Mouse (Mus musculus): ENCODE results near the gene Slc16a2. TPM values are rescaled to one million over a fixed set of nuclear protein-coding genes. Genes with fewer than 3 reads are reported as not detected.

Gene Slc16a2
- polyA plus RNA-seq, 1 experiment = 8.2 TPM

- H3ac ChIP-seq (ENCODE audit: control insufficient read depth, insufficient read length) = no peak overlapping the region
- no peaks in the 10 kb centered on the region for H3K36me3 ChIP-seq (ENCODE audit: control insufficient read depth, insufficient read depth)
- no peak overlapping the region for H3K4me3 ChIP-seq
- TF ChIP-seq MYOD1 (IDR thresholded peaks at IDR 0.05; ENCODE audit: control insufficient read depth in 1 of 3, insufficient read length in 2 of 3, low read depth in 2 of 3) (no peak), POLR2AphosphoS2 (IDR thresholded peaks at IDR 0.05; ENCODE audit: insufficient read length, low read depth) (no peak), E2F4 (IDR thresholded peaks at IDR 0.05; ENCODE audit: insufficient read depth) (no peak), MYOG (IDR thresholded peaks at IDR 0.05; ENCODE audit: control insufficient read depth in 1 of 3, insufficient read depth in 1 of 3, insufficient read length in 2 of 3, low read depth in 2 of 3) (no peak), REST (IDR thresholded peaks at IDR 0.05; ENCODE audit: insufficient read depth, insufficient read length) (no peak), TCF3 (IDR thresholded peaks at IDR 0.05; ENCODE audit: insufficient read length, low read depth) (no peak), CEBPB (IDR thresholded peaks at IDR 0.05; ENCODE audit: insufficient read depth, poor library complexity, severe bottlenecking) (no peak), SRF (IDR thresholded peaks at IDR 0.05; ENCODE audit: control insufficient read depth, insufficient read length, low read depth) (no peak), TCF12 (IDR thresholded peaks at IDR 0.05; ENCODE audit: insufficient read depth, poor library complexity, severe bottlenecking) (no peak), USF1 (IDR thresholded peaks at IDR 0.05; ENCODE audit: low read depth) (no peak), MAX (IDR thresholded peaks at IDR 0.05; ENCODE audit: low read depth) (no peak), POLR2A (IDR thresholded peaks at IDR 0.05; ENCODE audit: insufficient read length, low read depth) (no peak)
- H3K4me2 ChIP-seq (ENCODE audit: low read depth) = no peak overlapping the region
- H3K27me3 ChIP-seq (ENCODE audit: control insufficient read depth, insufficient read depth, insufficient read length) = no peaks in the 10 kb centered on the region
- no peaks in the 10 kb centered on the region for H3K79me2 ChIP-seq (ENCODE audit: control insufficient read depth, insufficient read depth)
Measured at GRCm38 (mm10) chrX:103791329-103791728, 30.5 kb downstream of the Slc16a2 start.

- H3K4me2 ChIP-seq (ENCODE audit: low read depth) = no peak overlapping the region
- no peaks in the 10 kb centered on the region for H3K79me2 ChIP-seq (ENCODE audit: control insufficient read depth, insufficient read depth)
- no peaks in the 10 kb centered on the region for H3K36me3 ChIP-seq (ENCODE audit: control insufficient read depth, insufficient read depth)
- H3ac ChIP-seq (ENCODE audit: control insufficient read depth, insufficient read length) = no peak overlapping the region
- no peak overlapping the region for H3K4me3 ChIP-seq
- no peaks in the 10 kb centered on the region for H3K27me3 ChIP-seq (ENCODE audit: control insufficient read depth, insufficient read depth, insufficient read length)
- TF ChIP-seq TCF12 (IDR thresholded peaks at IDR 0.05; ENCODE audit: insufficient read depth, poor library complexity, severe bottlenecking) (no peak), REST (IDR thresholded peaks at IDR 0.05; ENCODE audit: insufficient read depth, insufficient read length) (no peak), E2F4 (IDR thresholded peaks at IDR 0.05; ENCODE audit: insufficient read depth) (no peak), CEBPB (IDR thresholded peaks at IDR 0.05; ENCODE audit: insufficient read depth, poor library complexity, severe bottlenecking) (no peak), MYOD1 (IDR thresholded peaks at IDR 0.05; ENCODE audit: control insufficient read depth in 1 of 3, insufficient read length in 2 of 3, low read depth in 2 of 3) (no peak), POLR2A (IDR thresholded peaks at IDR 0.05; ENCODE audit: insufficient read length, low read depth) (no peak), TCF3 (IDR thresholded peaks at IDR 0.05; ENCODE audit: insufficient read length, low read depth) (no peak), SRF (IDR thresholded peaks at IDR 0.05; ENCODE audit: control insufficient read depth, insufficient read length, low read depth) (no peak), POLR2AphosphoS2 (IDR thresholded peaks at IDR 0.05; ENCODE audit: insufficient read length, low read depth) (no peak), USF1 (IDR thresholded peaks at IDR 0.05; ENCODE audit: low read depth) (no peak), MAX (IDR thresholded peaks at IDR 0.05; ENCODE audit: low read depth) (no peak), MYOG (IDR thresholded peaks at IDR 0.05; ENCODE audit: control insufficient read depth in 1 of 3, insufficient read depth in 1 of 3, insufficient read length in 2 of 3, low read depth in 2 of 3) (no peak)
Measured at GRCm38 (mm10) chrX:103785681-103786080, 36.1 kb downstream of the Slc16a2 start.

GRCm38 (mm10) chrX:103776412-103776811 is 45.4 kb downstream of the Slc16a2 start:
- Histone ChIP-seq H3K4me2 (ENCODE audit: low read depth) (no peak overlapping the region), H3K27me3 (ENCODE audit: control insufficient read depth, insufficient read depth, insufficient read length) (no peaks in the 10 kb centered on the region), H3ac (ENCODE audit: control insufficient read depth, insufficient read length) (no peak overlapping the region), H3K36me3 (ENCODE audit: control insufficient read depth, insufficient read depth) (no peaks in the 10 kb centered on the region), H3K4me3 (no peak overlapping the region), H3K79me2 (ENCODE audit: control insufficient read depth, insufficient read depth) (no peaks in the 10 kb centered on the region)
- TF ChIP-seq USF1 (IDR thresholded peaks at IDR 0.05; ENCODE audit: low read depth) (no peak), MAX (IDR thresholded peaks at IDR 0.05; ENCODE audit: low read depth) (no peak), MYOD1 (IDR thresholded peaks at IDR 0.05; ENCODE audit: control insufficient read depth in 1 of 3, insufficient read length in 2 of 3, low read depth in 2 of 3) (no peak), POLR2AphosphoS2 (IDR thresholded peaks at IDR 0.05; ENCODE audit: insufficient read length, low read depth) (no peak), REST (IDR thresholded peaks at IDR 0.05; ENCODE audit: insufficient read depth, insufficient read length) (no peak), TCF3 (IDR thresholded peaks at IDR 0.05; ENCODE audit: insufficient read length, low read depth) (no peak), POLR2A (IDR thresholded peaks at IDR 0.05; ENCODE audit: insufficient read length, low read depth) (no peak), CEBPB (IDR thresholded peaks at IDR 0.05; ENCODE audit: insufficient read depth, poor library complexity, severe bottlenecking) (no peak), SRF (IDR thresholded peaks at IDR 0.05; ENCODE audit: control insufficient read depth, insufficient read length, low read depth) (no peak)

- H3K4me2 ChIP-seq (ENCODE audit: low read depth) = no peak overlapping the region
- H3ac ChIP-seq (ENCODE audit: control insufficient read depth, insufficient read length) = no peak overlapping the region
- H3K36me3 ChIP-seq (ENCODE audit: control insufficient read depth, insufficient read depth) = no peaks in the 10 kb centered on the region
- TF ChIP-seq MAX (IDR thresholded peaks at IDR 0.05; ENCODE audit: low read depth) (no peak), POLR2AphosphoS2 (IDR thresholded peaks at IDR 0.05; ENCODE audit: insufficient read length, low read depth) (no peak)
- no peaks in the 10 kb centered on the region for H3K79me2 ChIP-seq (ENCODE audit: control insufficient read depth, insufficient read depth)
- H3K27me3 ChIP-seq (ENCODE audit: control insufficient read depth, insufficient read depth, insufficient read length) = no peaks in the 10 kb centered on the region
- no peak overlapping the region for H3K4me3 ChIP-seq
Measured at GRCm38 (mm10) chrX:103746197-103746596, 75.6 kb downstream of the Slc16a2 start.

- Histone ChIP-seq H3K4me3 (no peak overlapping the region), H3K79me2 (ENCODE audit: control insufficient read depth, insufficient read depth) (no peaks in the 10 kb centered on the region), H3K27me3 (ENCODE audit: control insufficient read depth, insufficient read depth, insufficient read length) (no peaks in the 10 kb centered on the region), H3K36me3 (ENCODE audit: control insufficient read depth, insufficient read depth) (no peaks in the 10 kb centered on the region), H3ac (ENCODE audit: control insufficient read depth, insufficient read length) (no peak overlapping the region), H3K4me2 (ENCODE audit: low read depth) (no peak overlapping the region)
- TF ChIP-seq TCF3 (IDR thresholded peaks at IDR 0.05; ENCODE audit: insufficient read length, low read depth) (no peak), SRF (IDR thresholded peaks at IDR 0.05; ENCODE audit: control insufficient read depth, insufficient read length, low read depth) (no peak), TCF12 (IDR thresholded peaks at IDR 0.05; ENCODE audit: insufficient read depth, poor library complexity, severe bottlenecking) (no peak), POLR2AphosphoS2 (IDR thresholded peaks at IDR 0.05; ENCODE audit: insufficient read length, low read depth) (no peak), MYOG (IDR thresholded peaks at IDR 0.05; ENCODE audit: control insufficient read depth in 1 of 3, insufficient read depth in 1 of 3, insufficient read length in 2 of 3, low read depth in 2 of 3) (no peak), MAX (IDR thresholded peaks at IDR 0.05; ENCODE audit: low read depth) (no peak), POLR2A (IDR thresholded peaks at IDR 0.05; ENCODE audit: insufficient read length, low read depth) (no peak), MYOD1 (IDR thresholded peaks at IDR 0.05; ENCODE audit: control insufficient read depth in 1 of 3, insufficient read length in 2 of 3, low read depth in 2 of 3) (no peak), CEBPB (IDR thresholded peaks at IDR 0.05; ENCODE audit: insufficient read depth, poor library complexity, severe bottlenecking) (no peak), E2F4 (IDR thresholded peaks at IDR 0.05; ENCODE audit: insufficient read depth) (no peak), REST (IDR thresholded peaks at IDR 0.05; ENCODE audit: insufficient read depth, insufficient read length) (no peak), USF1 (IDR thresholded peaks at IDR 0.05; ENCODE audit: low read depth) (no peak)
Measured at GRCm38 (mm10) chrX:103744171-103745039, 77.4 kb downstream of the Slc16a2 start.
